Mouse (Mus musculus): ENCODE results near the gene P2ry12. TPM values are rescaled to one million over a fixed set of nuclear protein-coding genes. Genes with fewer than 3 reads are reported as not detected.

The P2ry12 gene
- polyA plus RNA-seq, 1 experiment, result 16.1 TPM

GRCm38 (mm10) chr3:59228730-59229551 is 33.7 kb downstream of the P2ry12 start:
- 53% methylated on average over 10 of the region's 10 CpGs for WGBS

DNA sequence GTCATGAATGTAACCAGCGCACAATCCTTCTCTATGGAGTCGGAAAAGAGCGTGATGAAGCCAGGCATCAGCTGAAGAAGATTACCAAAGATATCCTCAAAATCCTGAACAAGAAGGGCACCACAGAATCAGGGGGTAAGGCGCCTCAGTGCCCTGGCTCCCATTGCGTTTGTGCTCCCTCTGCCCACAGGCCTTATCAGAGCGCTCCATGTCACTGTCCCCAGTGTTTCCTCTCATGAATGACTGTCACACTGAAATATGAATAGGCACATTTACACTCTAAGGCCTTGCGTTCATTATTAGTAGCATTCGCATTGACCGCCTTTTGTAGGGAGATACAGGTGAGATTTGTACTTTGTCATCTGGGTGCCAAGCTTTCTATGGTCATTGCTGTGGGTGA is 35.0 kb downstream of the P2ry12 start:
- DNase-seq, result no peak
- H3K27me3 ChIP-seq (ENCODE audit: control insufficient read depth, insufficient read depth, low read length), result no peaks in the 10 kb centered on the region
- no peak for TF ChIP-seq CTCF (IDR thresholded peaks at IDR 0.05; ENCODE audit: borderline replicate concordance, insufficient read depth, low read depth, low read length)
- no peak for TF ChIP-seq POLR2A (IDR thresholded peaks at IDR 0.05; ENCODE audit: borderline replicate concordance, insufficient read depth, low read length)
- no peak overlapping the region for H3K27ac ChIP-seq (ENCODE audit: insufficient read depth, low read length)
- no peak overlapping the region for H3K4me3 ChIP-seq (replicated peaks; ENCODE audit: insufficient read depth, low read depth, low read length)
- H3K4me1 ChIP-seq (ENCODE audit: control insufficient read depth, insufficient read depth, low read length), result no peaks in the 10 kb centered on the region
- over 99% methylated on average over 9 of the region's 9 CpGs for WGBS

More at GRCm38 (mm10) chr3:59228730-59229551, 33.7 kb downstream of the P2ry12 start:
- no peak for DNase-seq
- no peak for TF ChIP-seq POLR2A (IDR thresholded peaks at IDR 0.05; ENCODE audit: borderline replicate concordance, insufficient read depth, low read length)
- TF ChIP-seq CTCF (IDR thresholded peaks at IDR 0.05; ENCODE audit: borderline replicate concordance, insufficient read depth, low read depth, low read length), result no peak
- Histone ChIP-seq H3K27me3 (ENCODE audit: control insufficient read depth, insufficient read depth, low read length) (no peaks in the 10 kb centered on the region), H3K4me1 (ENCODE audit: control insufficient read depth, insufficient read depth, low read length) (no peaks in the 10 kb centered on the region), H3K4me3 (replicated peaks; ENCODE audit: insufficient read depth, low read depth, low read length) (no peak overlapping the region), H3K27ac (ENCODE audit: insufficient read depth, low read length) (no peak overlapping the region; the same call in 1 of the 2 replicates)

DNA sequence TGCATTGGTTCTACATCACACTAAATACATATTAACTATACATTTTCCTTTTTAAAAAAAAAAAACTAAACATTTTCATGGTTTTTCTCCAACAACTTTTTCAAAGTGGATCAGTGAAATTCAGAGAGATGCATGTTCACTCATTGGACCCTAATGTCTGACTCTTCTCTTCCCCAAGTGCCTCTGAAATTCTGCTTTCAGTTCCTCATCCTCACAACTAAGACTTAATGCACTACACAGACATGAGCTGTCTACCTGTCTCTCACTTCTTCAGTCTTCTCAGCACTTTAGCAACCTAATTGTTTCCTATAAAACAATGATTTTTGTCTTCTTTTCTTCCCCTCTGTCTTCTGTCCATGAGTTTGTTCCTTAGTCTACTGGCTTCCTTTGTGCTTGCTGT is 37.3 kb downstream of the P2ry12 start:
- H3K27me3 ChIP-seq (ENCODE audit: control insufficient read depth, insufficient read depth, low read length), result no peaks in the 10 kb centered on the region
- no peaks in the 10 kb centered on the region for H3K4me1 ChIP-seq (ENCODE audit: control insufficient read depth, insufficient read depth, low read length)
- no peak for DNase-seq
- TF ChIP-seq CTCF (IDR thresholded peaks at IDR 0.05; ENCODE audit: borderline replicate concordance, insufficient read depth, low read depth, low read length), result no peak
- TF ChIP-seq POLR2A (IDR thresholded peaks at IDR 0.05; ENCODE audit: borderline replicate concordance, insufficient read depth, low read length), result no peak
- no peak overlapping the region for H3K4me3 ChIP-seq (replicated peaks; ENCODE audit: insufficient read depth, low read depth, low read length)
- H3K27ac ChIP-seq (ENCODE audit: insufficient read depth, low read length), result no peak overlapping the region

DNA sequence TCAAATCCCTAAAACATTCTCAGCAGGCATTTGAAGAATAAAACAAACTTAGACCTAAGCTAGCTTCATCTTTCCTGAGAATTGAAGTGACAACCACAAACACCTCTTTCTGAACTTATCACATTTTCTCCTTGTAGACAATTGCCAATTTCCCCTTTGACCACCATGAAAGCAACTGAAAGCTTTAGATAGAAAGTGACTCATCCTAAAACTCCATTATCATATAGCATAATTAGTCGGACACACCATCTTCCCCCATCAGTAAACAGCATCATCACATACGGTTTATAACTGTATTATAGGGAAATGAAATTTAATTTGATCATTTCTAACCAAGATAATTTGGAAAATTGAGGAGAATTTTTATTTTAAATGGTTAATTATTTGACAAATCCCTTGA is 40.4 kb downstream of the P2ry12 start:
- 94% methylated on average over 2 of the region's 2 CpGs for WGBS
- Histone ChIP-seq H3K4me1 (ENCODE audit: control insufficient read depth, insufficient read depth, low read length) (no peaks in the 10 kb centered on the region), H3K27me3 (ENCODE audit: control insufficient read depth, insufficient read depth, low read length) (no peaks in the 10 kb centered on the region), H3K27ac (ENCODE audit: insufficient read depth, low read length) (no peak overlapping the region), H3K4me3 (replicated peaks; ENCODE audit: insufficient read depth, low read depth, low read length) (no peak overlapping the region)
- DNase-seq, result no peak
- TF ChIP-seq CTCF (IDR thresholded peaks at IDR 0.05; ENCODE audit: borderline replicate concordance, insufficient read depth, low read depth, low read length), result no peak

DNA sequence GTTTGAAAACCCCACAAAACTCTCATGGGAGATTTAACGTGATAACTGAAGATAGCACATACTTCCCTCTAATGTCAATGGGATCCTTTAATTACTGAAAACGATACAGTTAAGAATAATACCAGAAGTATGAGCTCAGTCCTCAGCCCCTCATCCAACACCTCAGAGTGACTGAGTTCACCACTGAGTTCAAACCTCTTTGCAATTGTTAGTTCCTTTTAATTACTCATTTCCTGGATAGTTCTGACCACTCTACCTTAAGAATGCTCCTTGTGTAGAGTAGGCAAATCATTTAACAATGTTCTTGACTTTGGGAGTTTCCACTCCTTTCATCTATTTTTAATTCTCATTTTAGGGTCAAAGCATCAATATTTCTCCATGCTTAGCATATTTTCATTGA is 43.3 kb downstream of the P2ry12 start:
- no peaks in the 10 kb centered on the region for H3K4me1 ChIP-seq (ENCODE audit: control insufficient read depth, insufficient read depth, low read length)

GRCm38 (mm10) chr3:59217211-59217610 is 45.5 kb downstream of the P2ry12 start:
- H3K4me1 ChIP-seq (ENCODE audit: control insufficient read depth, insufficient read depth, low read length), result no peaks in the 10 kb centered on the region
- 94% methylated on average over 10 of the region's 10 CpGs for WGBS
- no peak for DNase-seq
- no peak overlapping the region for H3K27ac ChIP-seq (ENCODE audit: insufficient read depth, low read length)
- H3K4me3 ChIP-seq (replicated peaks; ENCODE audit: insufficient read depth, low read depth, low read length), result no peak overlapping the region
- no peaks in the 10 kb centered on the region for H3K27me3 ChIP-seq (ENCODE audit: control insufficient read depth, insufficient read depth, low read length)
- no peak for TF ChIP-seq CTCF (IDR thresholded peaks at IDR 0.05; ENCODE audit: borderline replicate concordance, insufficient read depth, low read depth, low read length)
- TF ChIP-seq POLR2A (IDR thresholded peaks at IDR 0.05; ENCODE audit: borderline replicate concordance, insufficient read depth, low read length), result no peak

More for the DNA sequence above, 43.3 kb downstream of the P2ry12 start:
- no peak for TF ChIP-seq CTCF (IDR thresholded peaks at IDR 0.05; ENCODE audit: borderline replicate concordance, insufficient read depth, low read depth, low read length)
- TF ChIP-seq POLR2A (IDR thresholded peaks at IDR 0.05; ENCODE audit: borderline replicate concordance, insufficient read depth, low read length), result no peak
- DNase-seq, result no peak
- no peaks in the 10 kb centered on the region for H3K27me3 ChIP-seq (ENCODE audit: control insufficient read depth, insufficient read depth, low read length)
- no peak overlapping the region for H3K27ac ChIP-seq (ENCODE audit: insufficient read depth, low read length)
- H3K4me3 ChIP-seq (replicated peaks; ENCODE audit: insufficient read depth, low read depth, low read length), result no peak overlapping the region
- 92% methylated on average over 2 of the region's 2 CpGs for WGBS

- Histone ChIP-seq H3K4me3 (replicated peaks; ENCODE audit: insufficient read depth, low read depth, low read length) (no peak overlapping the region), H3K27ac (ENCODE audit: insufficient read depth, low read length) (no peak overlapping the region), H3K27me3 (ENCODE audit: control insufficient read depth, insufficient read depth, low read length) (no peaks in the 10 kb centered on the region), H3K4me1 (ENCODE audit: control insufficient read depth, insufficient read depth, low read length) (peaks cover 4% of the 10 kb centered on the region; the same call in 1 of the 2 replicates)
- TF ChIP-seq CTCF (IDR thresholded peaks at IDR 0.05; ENCODE audit: borderline replicate concordance, insufficient read depth, low read depth, low read length), result no peak
- no peak for TF ChIP-seq POLR2A (IDR thresholded peaks at IDR 0.05; ENCODE audit: borderline replicate concordance, insufficient read depth, low read length)
- no peak for DNase-seq
These were observed 50.3 kb downstream of the P2ry12 start for GRCm38 (mm10) chr3:59212404-59212803.

DNA sequence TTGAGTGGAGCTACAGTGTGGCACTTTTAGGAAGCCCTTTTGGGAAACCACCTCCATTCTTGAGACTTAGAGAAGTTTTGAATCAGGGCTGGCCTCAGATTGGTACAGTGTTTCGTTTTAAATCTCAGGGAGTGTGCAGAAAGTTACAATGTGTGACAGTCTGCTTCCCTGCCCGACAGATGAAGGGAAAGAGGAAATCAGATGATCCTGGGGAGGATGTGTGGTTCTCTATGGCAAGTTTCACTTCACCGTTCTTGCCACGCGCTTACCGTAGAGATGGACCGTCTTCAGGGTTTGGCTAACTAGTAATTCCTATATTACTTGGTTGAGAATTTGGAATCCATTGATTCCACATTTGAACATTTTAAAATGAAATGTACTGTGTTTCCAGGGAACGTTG is 50.9 kb downstream of the P2ry12 start:
- WGBS, result 94% methylated on average over 8 of the region's 8 CpGs
- no peak overlapping the region for H3K4me3 ChIP-seq (replicated peaks; ENCODE audit: insufficient read depth, low read depth, low read length)
- TF ChIP-seq POLR2A (IDR thresholded peaks at IDR 0.05; ENCODE audit: borderline replicate concordance, insufficient read depth, low read length) (no peak), CTCF (IDR thresholded peaks at IDR 0.05; ENCODE audit: borderline replicate concordance, insufficient read depth, low read depth, low read length) (no peak)
- H3K4me1 ChIP-seq (ENCODE audit: control insufficient read depth, insufficient read depth, low read length), result peaks cover 4% of the 10 kb centered on the region; the same call in 1 of the 2 replicates
- H3K27me3 ChIP-seq (ENCODE audit: control insufficient read depth, insufficient read depth, low read length), result no peaks in the 10 kb centered on the region
- no peak for DNase-seq
- no peak overlapping the region for H3K27ac ChIP-seq (ENCODE audit: insufficient read depth, low read length)

All from cerebellum, adult 2 months (tissue).